Mouse (Mus musculus) G1E (cell line): ENCODE results near the gene Tubb4a. TPM values are rescaled to one million over a fixed set of nuclear protein-coding genes. Genes with fewer than 3 reads are reported as not detected.
"Not testable (repeated sequence)": the region's sequence is repeated elsewhere in the genome, so short reads cannot be mapped to it uniquely, and the experiment has no call there.

Experiments used
- ATAC-seq: 2 replicates; pipeline ENCODE4 v1.8.0; 2016; ENCODE audit warnings: mild to moderate bottlenecking; ENCODE audit not compliant: insufficient number of reproducible peaks, poor library complexity, low FRiP score, severe bottlenecking; ENCODE audit errors: extremely low read depth
- DNase-seq: peaks from one replicate; pipeline ENCODE4 v3.0.0; 2012; ENCODE audit warnings: low spot score
- H3K27me3 ChIP-seq: 2 replicates; pipeline ENCODE4 v1.6.1; 2012; ENCODE audit warnings: mild to moderate bottlenecking, low read length, inconsistent platforms; ENCODE audit not compliant: insufficient read depth
- H3K36me3 ChIP-seq: replicated peaks from 2 replicates; pipeline ENCODE3; 2012; ENCODE audit warnings: mild to moderate bottlenecking, inconsistent platforms
- H3K4me1 ChIP-seq: 2 replicates; pipeline ENCODE4 v1.6.1; 2012; ENCODE audit warnings: low read depth, low read length, inconsistent platforms, mixed read lengths; ENCODE audit not compliant: insufficient read depth
- H3K4me3 ChIP-seq: 2 replicates; pipeline ENCODE4 v1.5.1; 2012; ENCODE audit warnings: low read depth, mild to moderate bottlenecking, inconsistent platforms, low read length, moderate library complexity, mixed read lengths
- H3K9me3 ChIP-seq: replicated peaks from 2 replicates; pipeline ENCODE4 v1.6.1; 2012; ENCODE audit warnings: inconsistent platforms
- CTCF ChIP-seq: IDR thresholded peaks from 2 replicates; pipeline ENCODE4 v1.5.1; 2012; ENCODE audit warnings: low read depth, low read length, inconsistent platforms, mixed read lengths
- GATA1 ChIP-seq: IDR thresholded peaks from 2 replicates; pipeline ENCODE4 v1.6.1; 2012; ENCODE audit warnings: borderline replicate concordance, low read length, inconsistent platforms, mixed read lengths
- GATA2 ChIP-seq: IDR thresholded peaks from 2 replicates; pipeline ENCODE4 v1.6.1; 2012; ENCODE audit warnings: low read depth, low read length, inconsistent platforms, borderline replicate concordance
- POLR2AphosphoS5 ChIP-seq: IDR thresholded peaks from 2 replicates; pipeline ENCODE4 v1.6.1; 2012; ENCODE audit warnings: low read depth, low read length, inconsistent platforms; ENCODE audit not compliant: insufficient replicate concordance
- TAL1 ChIP-seq: conservative IDR thresholded peaks from 2 replicates; pipeline ENCODE4 v1.6.1; 2012; ENCODE audit warnings: low read depth, low read length, inconsistent platforms, mixed read lengths
- polyA plus RNA-seq: library from polyadenylated mRNA; stranded (reverse); fragments of >175 nt; gene quantifications from 2 replicates; pipeline ENCODE4 v1.2.3, GENCODE M21; 2012
- total RNA-seq, 2 experiments: library from RNA; stranded (forward) in 1 of 2; stranded (reverse) in 1 of 2; fragments of 200-1000 nt in 1 of 2; fragments of >200 nt in 1 of 2; fragmentation: Nextera tagmentation in 1 of 2; gene quantifications; 2 replicates each; pipeline ENCODE4 v1.2.3; 2014 to 2017

Tubb4a gene
- 4.2 and 4.3 TPM in 2 replicates for total RNA-seq (2014; fragmentation: Nextera tagmentation)
- 0.38 and 0.46 TPM in 2 replicates for total RNA-seq (2017)
- polyA plus RNA-seq: 0.37 and 0.51 TPM in 2 replicates

GRCm38 (mm10) chr17:57087049-57087832, at the start of gene Tubb4a:
Gene Tubb4a, minus strand, starts transcription at chr17:57087782.
- Histone ChIP-seq H3K36me3 (no peaks in the 10 kb centered on the region), H3K4me1 (peaks cover 13% of the 10 kb centered on the region), H3K4me3 (no peak within 1 kb of the TSS), H3K9me3 (no peaks in the 10 kb centered on the region), H3K27me3 (peaks cover 57% of the 10 kb centered on the region)
- no peak for TF ChIP-seq TAL1
- TF ChIP-seq CTCF: no peak
- no peak for TF ChIP-seq POLR2AphosphoS5
- no peak for TF ChIP-seq GATA1
- TF ChIP-seq GATA2: no peak
- DNase-seq: no peak
- no peak for ATAC-seq

- Histone ChIP-seq H3K27me3 (no peaks in the 10 kb centered on the region), H3K4me1 (peaks cover 77% of the 10 kb centered on the region), H3K36me3 (no peaks in the 10 kb centered on the region), H3K9me3 (no peaks in the 10 kb centered on the region), H3K4me3 (no peak overlapping the region)
- no peak for DNase-seq
- TF ChIP-seq GATA1 (no peak), POLR2AphosphoS5 (no peak), GATA2 (no peak)
- ATAC-seq: no peak
Observed at GRCm38 (mm10) chr17:57135635-57136034, 48.1 kb upstream of the Tubb4a start.

DNA sequence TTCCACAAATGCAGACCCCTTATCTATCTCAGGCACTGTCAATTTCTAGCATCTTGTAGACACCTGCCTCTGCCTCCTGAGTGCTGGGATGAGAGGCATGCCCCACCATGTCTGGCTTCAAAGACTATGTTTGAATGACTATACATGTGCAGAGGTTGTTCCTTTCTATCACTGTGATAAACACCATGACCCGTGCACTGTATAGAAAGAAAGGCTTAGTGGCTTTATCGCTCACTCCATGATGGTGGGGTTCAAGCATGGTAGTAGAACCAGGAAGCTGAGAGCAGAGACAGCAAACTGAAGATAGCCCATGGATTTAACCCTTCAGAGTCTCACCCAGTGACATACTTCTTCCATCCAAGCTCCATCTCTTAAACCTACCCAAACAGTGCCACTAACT, 47.1 kb upstream of the Tubb4a start:
- Histone ChIP-seq H3K9me3 (no peaks in the 10 kb centered on the region), H3K27me3 (no peaks in the 10 kb centered on the region), H3K4me3 (no peak overlapping the region), H3K4me1 (peaks cover 75% of the 10 kb centered on the region), H3K36me3 (no peaks in the 10 kb centered on the region)
- TF ChIP-seq GATA2 (no peak), CTCF (no peak), TAL1 (no peak), POLR2AphosphoS5 (no peak), GATA1 (no peak)
- no peak for ATAC-seq
- no peak for DNase-seq

- ATAC-seq, H3K36me3 ChIP-seq, H3K4me3 ChIP-seq, H3K9me3 ChIP-seq, H3K27me3 ChIP-seq, DNase-seq: not testable (repeated sequence)
- peaks cover 72% of the 10 kb centered on the region for H3K4me1 ChIP-seq
Observed at GRCm38 (mm10) chr17:57134021-57134420, 46.4 kb upstream of the Tubb4a start.

DNA sequence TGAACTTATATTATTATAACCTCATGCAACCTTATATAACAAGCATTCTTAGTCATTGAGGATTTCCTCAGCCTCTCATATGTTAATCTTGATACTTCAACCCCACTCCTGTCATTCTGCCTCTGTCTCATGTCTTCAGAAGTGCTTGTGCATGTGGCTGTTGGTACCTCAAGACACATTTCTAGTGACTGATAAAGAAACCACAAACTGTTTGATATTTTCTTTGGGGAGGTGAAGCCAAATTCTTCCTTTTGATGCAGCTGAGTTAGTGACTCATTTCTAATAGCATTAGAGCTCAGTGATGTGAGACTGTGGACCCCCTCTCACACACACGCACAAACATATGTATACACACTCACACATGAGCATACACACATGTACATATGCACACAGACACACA, 44.2 kb upstream of the Tubb4a start:
- no peaks in the 10 kb centered on the region for H3K27me3 ChIP-seq
- TF ChIP-seq POLR2AphosphoS5 (no peak), TAL1 (0 out of 2 replicates have a peak, but pooled peaks have one; percentile 14)
- H3K4me3 ChIP-seq: no peak overlapping the region
- H3K9me3 ChIP-seq: no peaks in the 10 kb centered on the region
- ATAC-seq (peak; percentile 78), DNase-seq (peak; percentile 35)
- peaks cover 84% of the 10 kb centered on the region for H3K4me1 ChIP-seq
- H3K36me3 ChIP-seq: no peaks in the 10 kb centered on the region

DNA sequence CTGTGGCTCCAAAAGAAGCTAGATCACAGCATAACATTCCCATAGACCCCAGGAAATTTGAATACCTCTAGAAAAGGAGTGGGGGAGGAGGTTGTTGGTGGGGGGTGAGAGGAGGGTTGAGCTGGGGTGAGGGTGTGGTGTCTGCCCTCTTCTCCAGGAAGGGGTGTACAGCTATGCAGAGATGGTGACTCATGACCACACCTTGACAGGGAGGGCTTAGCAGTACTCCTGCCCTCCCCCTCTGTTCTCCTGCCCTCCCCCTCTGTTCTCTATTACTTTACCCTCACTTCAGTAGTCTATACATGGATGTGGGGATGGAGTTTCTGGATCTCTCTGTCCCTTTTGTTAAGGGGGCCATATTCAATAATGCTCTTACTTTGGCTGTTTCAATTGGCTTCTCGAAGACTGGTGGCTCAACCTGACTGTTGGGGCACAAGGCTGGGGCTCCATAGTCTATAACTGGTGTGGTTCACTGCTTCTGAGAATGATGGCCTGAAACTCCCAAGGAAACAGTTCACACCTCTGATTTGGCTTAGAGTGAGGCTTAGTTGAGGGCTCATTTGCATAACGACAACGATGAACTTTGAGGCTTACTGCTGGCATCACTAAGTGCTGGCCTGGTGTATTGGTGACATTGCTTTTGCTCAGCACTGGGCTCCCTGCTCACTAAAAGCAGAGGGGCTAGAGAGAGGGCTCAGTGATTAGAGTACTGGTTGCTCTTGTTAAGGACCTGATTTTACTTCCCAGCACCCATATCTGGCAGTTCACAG, 38.5 kb upstream of the Tubb4a start:
- H3K4me3 ChIP-seq: no peak overlapping the region
- no peaks in the 10 kb centered on the region for H3K27me3 ChIP-seq
- no peak for TF ChIP-seq POLR2AphosphoS5
- no peak for TF ChIP-seq CTCF
- TF ChIP-seq GATA1: no peak
- TF ChIP-seq TAL1: no peak
- no peak for TF ChIP-seq GATA2
- H3K36me3 ChIP-seq: no peaks in the 10 kb centered on the region
- peaks cover 74% of the 10 kb centered on the region for H3K4me1 ChIP-seq
- H3K9me3 ChIP-seq: no peaks in the 10 kb centered on the region
- peak; percentile 50; the same call in 1 of the 2 replicates for ATAC-seq
- DNase-seq: no peak

DNA sequence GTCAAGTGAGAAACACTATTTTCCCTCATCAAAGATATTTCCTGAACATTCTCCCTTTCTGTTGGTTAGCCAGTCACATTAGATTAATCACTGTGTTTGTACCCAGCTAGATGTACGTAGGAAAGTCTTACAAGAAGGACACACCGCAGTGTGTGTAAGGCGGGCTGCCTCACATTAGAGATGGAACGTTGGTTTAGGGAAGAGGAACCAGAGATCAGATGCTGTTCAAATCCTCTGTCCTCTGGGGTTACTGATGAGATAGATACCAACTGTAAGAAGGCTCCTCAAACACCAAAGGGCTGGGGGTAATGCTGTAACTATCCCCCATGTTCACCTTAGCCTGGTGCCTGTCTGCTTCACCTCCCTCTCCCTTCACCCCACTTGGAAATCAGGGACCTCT, 37.2 kb upstream of the Tubb4a start:
- Histone ChIP-seq H3K27me3 (no peaks in the 10 kb centered on the region), H3K36me3 (no peaks in the 10 kb centered on the region), H3K4me1 (peaks cover 64% of the 10 kb centered on the region), H3K4me3 (no peak overlapping the region), H3K9me3 (no peaks in the 10 kb centered on the region)
- no peak for TF ChIP-seq POLR2AphosphoS5
- ATAC-seq: no peak
- no peak for DNase-seq
